Mouse (Mus musculus) limb, embryonic 12.5 days (tissue): ENCODE measurements around the gene Lacc1. TPM values are rescaled to one million over a fixed set of nuclear protein-coding genes. Genes with fewer than 3 reads are reported as not detected.

Experiments used
- polyA plus RNA-seq: library from polyadenylated mRNA; unstranded; fragments of >200 nt; fragmentation: Nextera tagmentation; extraction: Ambion mirVana; gene quantifications from 2 replicates; pipeline ENCODE4 v1.2.1, GENCODE M21; 2016

The Lacc1 gene
- polyA plus RNA-seq, 1 experiment from 2014 or later: 5.6 TPM

Other genes with a start within 250 kb of the Lacc1 start
- 1.7 and 3.1 TPM in 2 replicates for gene Ccdc122, start 132 bp downstream of the Lacc1 start, polyA plus RNA-seq
- 12.9 and 15.1 TPM in 2 replicates for gene Enox1, start 119.9 kb upstream of the Lacc1 start, polyA plus RNA-seq